Mouse (Mus musculus) lung, postnatal 36 days (tissue): ENCODE results near the gene Cort.

Source experiments
- DNase-seq: peaks from one replicate; pipeline ENCODE4 v3.0.0; 2022; ENCODE audit warnings: mixed read lengths

Gene Cort

DNA sequence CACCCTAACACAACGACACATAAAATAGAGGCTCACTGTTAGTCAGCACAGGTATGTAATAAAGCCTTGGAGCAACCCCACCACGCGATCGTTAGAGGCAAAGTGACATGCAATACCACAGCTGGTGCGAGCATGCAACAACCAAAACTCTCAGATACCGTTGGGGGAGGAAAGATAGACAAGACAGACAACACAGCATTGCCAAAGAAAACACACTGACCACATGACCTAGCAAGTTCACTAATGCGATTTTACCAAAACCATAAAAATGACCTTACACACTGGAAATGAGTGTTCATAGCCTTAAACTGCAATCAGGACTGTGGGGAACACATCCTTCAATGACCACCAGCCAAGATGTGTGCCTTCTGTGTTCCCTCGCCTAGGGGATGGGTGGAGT is 35.2 kb downstream of the Cort start:
- DNase-seq = no peak

DNA sequence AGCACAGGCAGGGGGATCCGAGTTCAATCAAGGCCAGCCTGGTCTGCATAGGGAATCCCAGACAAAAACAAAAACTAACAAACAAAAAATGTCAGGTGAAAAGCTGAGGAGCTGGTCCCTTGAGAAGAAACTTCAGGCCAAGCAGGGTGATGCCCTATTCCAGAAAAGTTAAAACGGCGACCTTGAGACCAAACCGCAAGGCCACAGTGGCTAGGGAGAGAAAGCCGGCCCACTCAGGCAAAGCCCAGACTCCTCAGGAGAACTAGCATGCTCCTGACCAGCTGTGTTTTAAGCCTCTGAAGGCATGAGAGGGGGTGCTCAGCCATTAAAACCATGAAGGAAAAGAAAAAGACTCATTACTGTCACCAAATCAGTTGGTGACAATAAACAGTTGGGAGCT is 41.2 kb downstream of the Cort start:
- no peak for DNase-seq

DNA sequence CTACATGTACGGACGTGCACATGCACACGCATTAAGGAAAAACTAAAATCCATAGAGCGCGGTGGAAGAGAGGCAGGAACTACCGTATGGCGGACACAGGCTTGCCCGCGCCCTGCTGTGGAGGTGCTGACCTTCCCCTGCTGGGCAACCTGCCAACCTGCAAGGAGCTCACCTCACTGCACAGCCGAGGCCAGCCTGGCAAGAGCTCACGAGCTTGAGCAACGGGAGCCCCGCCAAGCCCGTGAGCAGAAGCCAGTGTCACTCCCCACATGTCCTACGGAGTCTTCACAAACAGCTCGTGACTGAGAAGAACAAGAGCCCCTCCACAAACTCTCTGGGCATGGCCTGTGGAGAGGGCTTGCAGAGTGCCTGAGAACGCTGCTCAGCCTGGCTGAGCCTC is 45.0 kb downstream of the Cort start:
- peak; percentile 81 for DNase-seq

DNA sequence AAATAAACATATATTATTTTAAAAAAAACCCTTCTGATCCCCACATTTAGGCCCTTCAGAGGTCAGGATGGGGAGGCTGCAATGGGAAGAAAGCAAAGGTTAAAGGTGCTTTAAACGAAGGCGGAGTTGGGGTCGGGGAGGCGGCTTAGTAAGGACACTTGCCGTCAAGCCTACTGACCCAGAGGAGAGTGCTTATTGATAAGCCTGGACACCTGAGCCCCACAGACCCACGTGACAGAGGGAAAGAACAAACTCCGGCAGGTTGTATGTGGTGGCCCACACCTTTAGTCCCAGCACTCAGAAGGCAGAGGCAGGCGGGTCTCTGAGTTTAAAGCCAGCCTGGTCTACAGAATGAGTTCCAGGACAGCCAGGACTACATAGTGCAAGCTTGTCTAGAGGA is 46.5 kb downstream of the Cort start:
- DNase-seq = no peak

DNA sequence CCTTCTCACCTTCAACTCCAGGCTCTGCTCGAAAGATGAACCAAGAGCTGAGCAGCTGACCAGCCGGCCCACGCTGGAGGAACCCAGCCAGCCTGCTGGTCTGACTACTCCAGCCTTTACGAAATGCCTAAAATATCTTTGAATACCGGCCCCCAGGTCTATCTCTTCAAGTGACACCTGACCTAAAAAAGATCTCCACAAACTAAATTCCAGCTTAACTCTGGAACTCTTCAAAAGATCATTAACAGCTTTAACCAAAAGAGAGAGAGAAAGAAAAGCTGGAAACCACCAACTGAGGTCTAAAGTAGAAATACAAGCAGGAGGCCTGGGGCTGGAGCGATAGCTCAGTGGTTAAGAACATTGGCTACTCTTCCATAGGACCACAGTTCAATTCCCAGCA is 46.9 kb downstream of the Cort start:
- DNase-seq = no peak

DNA sequence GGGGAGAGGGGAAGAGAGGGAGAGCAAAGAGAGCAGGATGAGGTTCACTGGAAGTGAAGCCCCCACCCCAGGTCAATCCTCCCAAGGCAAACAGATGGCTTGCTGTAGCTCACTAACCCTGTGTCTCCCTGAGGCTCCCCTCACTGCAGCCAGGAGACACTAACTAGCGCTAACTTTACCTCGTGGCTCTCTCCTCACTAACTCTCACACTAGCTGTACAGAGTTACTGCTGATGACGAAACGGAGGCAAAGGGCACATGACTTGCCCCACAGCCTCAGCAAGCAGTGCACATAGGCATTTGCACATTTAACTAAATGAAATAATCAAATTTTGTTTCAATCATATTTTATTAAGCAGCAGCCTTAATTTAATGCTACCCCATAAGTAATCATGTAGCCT is 48.3 kb downstream of the Cort start:
- DNase-seq = no peak

DNA sequence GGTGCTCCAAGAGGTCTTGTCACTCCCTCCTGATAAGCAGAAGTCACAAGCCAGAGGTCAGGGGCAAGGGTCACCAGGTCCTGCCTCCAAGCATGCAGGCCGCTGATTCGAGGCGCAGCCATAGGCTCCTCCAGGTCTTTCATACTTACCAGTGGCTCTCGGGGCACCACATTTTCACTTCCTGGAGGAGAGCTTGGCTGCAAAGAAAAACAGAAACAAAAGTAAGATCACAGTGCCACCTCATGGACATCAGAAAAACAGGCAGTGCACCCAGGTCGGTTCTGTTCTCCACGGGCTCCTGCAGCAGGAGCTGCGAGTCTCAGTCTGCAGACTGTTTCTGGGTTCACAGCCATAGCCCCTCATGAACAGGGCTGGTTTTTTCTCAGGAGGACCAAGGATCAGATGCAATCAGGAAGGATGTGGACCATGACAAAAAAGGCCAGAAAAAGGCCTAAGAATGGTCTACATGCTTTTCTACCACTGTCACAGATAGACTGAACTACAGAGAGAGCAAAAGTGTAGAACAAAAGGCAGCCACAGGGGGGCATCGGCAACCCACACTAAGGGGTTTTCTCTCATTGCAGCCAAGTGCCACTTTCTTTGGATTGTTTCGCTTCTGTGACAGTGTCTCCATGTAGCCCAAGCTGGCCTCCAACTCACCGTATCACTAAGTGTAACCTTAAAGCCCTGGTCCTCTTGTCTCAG is 50.5 kb downstream of the Cort start:
- DNase-seq = peak; percentile 87

DNA sequence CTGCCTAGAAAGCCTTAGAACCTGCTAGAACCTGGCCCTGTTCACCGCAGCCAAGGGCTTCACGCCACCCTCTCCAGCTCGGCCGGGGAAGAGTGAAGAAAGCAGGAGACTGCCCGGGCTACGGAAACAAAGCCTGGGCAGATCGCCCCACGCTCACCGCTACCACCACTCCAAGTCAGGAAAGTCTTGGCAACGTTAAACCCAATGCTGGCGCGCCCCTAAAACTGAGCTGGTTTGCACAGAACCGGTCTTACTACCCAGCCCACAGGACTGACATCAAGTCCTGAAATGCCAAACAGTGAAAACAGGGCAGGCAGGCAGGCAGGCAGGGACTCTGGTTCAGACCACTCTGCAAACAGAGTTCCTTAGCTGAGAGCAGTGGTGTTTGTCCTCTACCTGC is 51.5 kb downstream of the Cort start:
- peak; percentile 47 for DNase-seq
